ENCODE assay signal across 25 mouse cellular contexts in genomic region chr12:86196944-86197343, GRCm38 (mm10). TPM values are rescaled to one million over a fixed set of nuclear protein-coding genes. Genes with fewer than 3 reads are reported as not detected.
A peak's percentile ranks its signal among the peaks of the same experiment; 100 is the strongest.
DNase-seq lines count a peak whose midpoint lies in the region; ATAC-seq and TF ChIP-seq lines count a peak whose summit lies in the region.
"Had no signal": no experiment of that assay in that cellular context is flagged by ENCODE, and none has a peak within 500 bp of the region (broad histone marks: within the 10 kb centered on the region; RNA-seq: fewer than 3 reads in every experiment).

No protein-coding gene starts in this region.

- ATAC-seq in liver, embryonic 11.5 days (replicated peaks; ENCODE audit: low FRiP score), result peak; percentile 78
- peak; percentile 31; the same call in 1 of the 2 replicates for ATAC-seq in liver, embryonic 14.5 days (ENCODE audit: insufficient read depth)
- ATAC-seq: activated CD4-positive, CD25-positive, alpha-beta regulatory T cell, adult 4 months; CD4-positive, CD25-positive, alpha-beta regulatory T cell, adult 4 months; forebrain, embryonic 13.5 days; forebrain, embryonic 15.5 days; forebrain, postnatal 0 days; Patski had no signal

- H3K27me3 ChIP-seq in liver, embryonic 11.5 days (replicated peaks; ENCODE audit: control insufficient read depth, insufficient read depth, low read length), result peaks cover 2% of the 10 kb centered on the region; the same call in 1 of the 2 replicates
- H3K27me3 ChIP-seq in MEL (ENCODE audit: control insufficient read depth in 1 of 2, insufficient read depth in 2 of 2, low read length in 2 of 2), result no peaks in the 10 kb centered on the region
- H3K27me3 ChIP-seq in liver, embryonic 14.5 days (ENCODE audit: control insufficient read depth, insufficient read depth, low read length), result no peaks in the 10 kb centered on the region
- H3K27me3 ChIP-seq: CH12.LX; embryonic facial prominence, embryonic 12.5 days; forebrain, embryonic 13.5 days; forebrain, embryonic 15.5 days had no signal

- TF ChIP-seq POLR2A in MEL (IDR thresholded peaks at IDR 0.05; ENCODE audit: control insufficient read depth in 1 of 2, insufficient read depth in 1 of 2, low read depth in 1 of 2, low read length in 2 of 2, poor library complexity in 1 of 2), result no peak

- H3K4me3 ChIP-seq in liver, embryonic 11.5 days (ENCODE audit: low read depth, low read length), result no peak overlapping the region
- H3K4me3 ChIP-seq in MEL (ENCODE audit: control insufficient read depth in 1 of 2, insufficient read depth in 1 of 2, low read depth in 2 of 2, low read length in 2 of 2), result no peak overlapping the region
- H3K4me3 ChIP-seq in liver, embryonic 14.5 days (ENCODE audit: insufficient read depth in 1 of 2, low read depth in 2 of 2, low read length in 2 of 2), result no peak overlapping the region
- H3K4me3 ChIP-seq: embryonic facial prominence, embryonic 10.5 days; embryonic facial prominence, embryonic 12.5 days; forebrain, embryonic 13.5 days; forebrain, embryonic 15.5 days had no signal

- no peak overlapping the region for H3K9ac ChIP-seq in liver, embryonic 11.5 days (ENCODE audit: low read depth, low read length)
- H3K9ac ChIP-seq in MEL (ENCODE audit: control insufficient read depth, low read depth, low read length, poor library complexity, severe bottlenecking), result no peak overlapping the region
- H3K9ac ChIP-seq in liver, embryonic 14.5 days (replicated peaks), result no peak overlapping the region
- H3K9ac ChIP-seq: embryonic facial prominence, embryonic 12.5 days; forebrain, embryonic 13.5 days; forebrain, embryonic 15.5 days; forebrain, postnatal 0 days had no signal

- H3K79me2 ChIP-seq in MEL (ENCODE audit: control insufficient read depth, insufficient read depth, low read length, poor library complexity), result no peaks in the 10 kb centered on the region

- TF ChIP-seq EP300 in MEL (IDR thresholded peaks at IDR 0.05; ENCODE audit: low read depth in 1 of 2, low read length in 2 of 2), result no peak
- no peak for TF ChIP-seq EP300 in liver, embryonic 14.5 days (IDR thresholded peaks at IDR 0.05; ENCODE audit: low read depth)

- no peak overlapping the region for H3K27ac ChIP-seq in liver, embryonic 11.5 days (ENCODE audit: low read depth, low read length)
- no peak overlapping the region for H3K27ac ChIP-seq in MEL (ENCODE audit: control insufficient read depth, low read depth, low read length)
- H3K27ac ChIP-seq in liver, embryonic 14.5 days, result no peak overlapping the region
- H3K27ac ChIP-seq: embryonic facial prominence, embryonic 10.5 days; embryonic facial prominence, embryonic 12.5 days; forebrain, embryonic 13.5 days; forebrain, embryonic 15.5 days had no signal

- TF ChIP-seq RAD21 in MEL (IDR thresholded peaks at IDR 0.05; ENCODE audit: low read depth, low read length), result no peak

- DNase-seq in liver, embryonic 11.5 days (ENCODE audit: low spot score), result no peak
- no peak for DNase-seq in liver
- peak; percentile 7 for DNase-seq in MEL (ENCODE audit: low read depth, low spot score)
- DNase-seq in liver, embryonic 14.5 days (ENCODE audit: low read depth in 3 of 3, low spot score in 3 of 3), result no peak
- no peak for DNase-seq in ovary, postnatal 10 days (ENCODE audit: low spot score)
- no peak for DNase-seq in Muller cell, postnatal 12 days (ENCODE audit: inconsistent ontology term)
- DNase-seq: adrenal gland, adult 8-10 months; adrenal gland, postnatal 14 days; adrenal gland, postnatal 36 days; B cell, adult 2 months; cerebellum, adult 11-12 months; cerebellum, adult 2 months; cerebellum, adult 9-10 months; cerebellum, postnatal 10 days; cerebellum, postnatal 25 days; forebrain, postnatal 0 days had no signal

- H3K4me1 ChIP-seq in liver, embryonic 11.5 days (replicated peaks; ENCODE audit: control insufficient read depth, insufficient read depth, low read length), result no peaks in the 10 kb centered on the region
- H3K4me1 ChIP-seq in MEL (ENCODE audit: control insufficient read depth in 1 of 2, insufficient read depth in 2 of 2, low read length in 2 of 2), result no peaks in the 10 kb centered on the region
- no peaks in the 10 kb centered on the region for H3K4me1 ChIP-seq in liver, embryonic 14.5 days (replicated peaks; ENCODE audit: control insufficient read depth in 2 of 2, insufficient read depth in 2 of 2, low read length in 1 of 2)
- H3K4me1 ChIP-seq: embryonic facial prominence, embryonic 12.5 days had no signal

- H3K9me3 ChIP-seq in liver, embryonic 11.5 days (ENCODE audit: control insufficient read depth, low read length), result no peaks in the 10 kb centered on the region
- H3K9me3 ChIP-seq in MEL (replicated peaks; ENCODE audit: insufficient read depth, low read length), result no peaks in the 10 kb centered on the region
- no peaks in the 10 kb centered on the region for H3K9me3 ChIP-seq in liver, embryonic 14.5 days (ENCODE audit: control insufficient read depth, low read length)
- H3K9me3 ChIP-seq: embryonic facial prominence, embryonic 10.5 days; embryonic facial prominence, embryonic 12.5 days; forebrain, embryonic 13.5 days; forebrain, embryonic 15.5 days; G1E had no signal

- 84% methylated on average over 7 of the region's 7 CpGs for WGBS in liver, embryonic 11.5 days
- 64% methylated on average over 7 of the region's 7 CpGs for WGBS in liver, embryonic 14.5 days (ENCODE audit: insufficient replicate concordance)

- H3K36me3 ChIP-seq in liver, embryonic 11.5 days (ENCODE audit: control insufficient read depth, insufficient read depth, low read length), result no peaks in the 10 kb centered on the region
- H3K36me3 ChIP-seq in MEL (ENCODE audit: control insufficient read depth in 1 of 2, insufficient read depth in 2 of 2, low read length in 2 of 2), result no peaks in the 10 kb centered on the region
- no peaks in the 10 kb centered on the region for H3K36me3 ChIP-seq in liver, embryonic 14.5 days (replicated peaks; ENCODE audit: control insufficient read depth, insufficient read depth, low read depth)
- H3K36me3 ChIP-seq: embryonic facial prominence, embryonic 10.5 days; embryonic facial prominence, embryonic 12.5 days; forebrain, embryonic 15.5 days; G1E had no signal

- H3K4me2 ChIP-seq in liver, embryonic 11.5 days, result no peak overlapping the region
- no peak overlapping the region for H3K4me2 ChIP-seq in liver, embryonic 14.5 days (ENCODE audit: low read depth)
- H3K4me2 ChIP-seq: embryonic facial prominence, embryonic 12.5 days; forebrain, embryonic 13.5 days; forebrain, embryonic 15.5 days had no signal

- no peak for TF ChIP-seq CTCF in MEL (IDR thresholded peaks at IDR 0.05 in 2 of 3, conservative IDR thresholded peaks at IDR 0.05 in 1 of 3; ENCODE audit: control insufficient read depth in 1 of 3, insufficient read depth in 1 of 3, low read depth in 2 of 3, low read length in 3 of 3, poor library complexity in 1 of 3, severe bottlenecking in 1 of 3)
- no peak for TF ChIP-seq CTCF in liver, embryonic 14.5 days (IDR thresholded peaks at IDR 0.05; ENCODE audit: low read depth)

TF ChIP-seq in MEL, 35 proteins besides CTCF, POLR2A, EP300 and RAD21:
- TF ChIP-seq UBTF (IDR thresholded peaks at IDR 0.05; ENCODE audit: borderline replicate concordance, insufficient read depth, low read depth, low read length), result no peak
- TF ChIP-seq HCFC1 (IDR thresholded peaks at IDR 0.05; ENCODE audit: low read depth, low read length), result no peak
- no peak for TF ChIP-seq USF1 (IDR thresholded peaks at IDR 0.05; ENCODE audit: low read depth, low read length)
- no peak for TF ChIP-seq RCOR1 (IDR thresholded peaks at IDR 0.05; ENCODE audit: low read depth, low read length)
- no peak for TF ChIP-seq KAT2A (conservative IDR thresholded peaks at IDR 0.05; ENCODE audit: low read depth, low read length)
- no peak for TF ChIP-seq GABPA (IDR thresholded peaks at IDR 0.05; ENCODE audit: low read depth, low read length)
- no peak for TF ChIP-seq ELF1 (IDR thresholded peaks at IDR 0.05; ENCODE audit: low read depth, low read length)
- TF ChIP-seq JUND (IDR thresholded peaks at IDR 0.05; ENCODE audit: low read depth, low read length), result no peak
- TF ChIP-seq TBP (IDR thresholded peaks at IDR 0.05; ENCODE audit: low read depth, low read length), result no peak
- no peak for TF ChIP-seq POLR2AphosphoS5 (IDR thresholded peaks at IDR 0.05; ENCODE audit: borderline replicate concordance, low read depth, low read length)
- no peak for TF ChIP-seq MAZ (IDR thresholded peaks at IDR 0.05; ENCODE audit: low read depth, low read length)
- TF ChIP-seq SIN3A (IDR thresholded peaks at IDR 0.05; ENCODE audit: low read length), result no peak
- no peak for TF ChIP-seq MYB (IDR thresholded peaks at IDR 0.05; ENCODE audit: low read depth, low read length)
- no peak for TF ChIP-seq ZC3H11A (IDR thresholded peaks at IDR 0.05; ENCODE audit: low read depth, low read length)
- TF ChIP-seq MEF2A (IDR thresholded peaks at IDR 0.05; ENCODE audit: extremely low read depth, insufficient replicate concordance, low read depth, low read length, poor library complexity, severe bottlenecking), result no peak

RNA-seq across cellular contexts. Expression of gene Gpatch2l, which starts 44.7 kb away (rescaled TPM):
- 12.7 and 14.5 TPM in 2 replicates for polyA plus RNA-seq in liver, embryonic 11.5 days (2014; fragmentation: Nextera tagmentation; extraction: Ambion mirVana)
- total RNA-seq in MEL (2012; rRNA removed), result 13.5 and 15.5 TPM in 2 replicates
- 10 to 100 TPM; 18.6 to 50.5 TPM for polyA plus RNA-seq in MEL (2012; ENCODE audit: insufficient read depth in 1 of 2, insufficient read length in 2 of 2, low read depth in 1 of 2, low replicate concordance in 2 of 2, missing spikeins in 1 of 2)
- polyA plus RNA-seq in liver, embryonic 14.5 days (2012; rRNA removed), result 3.3 and 4.1 TPM in 2 replicates
- polyA plus RNA-seq in liver, embryonic 14.5 days (2014; fragmentation: Nextera tagmentation; extraction: Ambion mirVana), result 4.2 and 4.4 TPM in 2 replicates
